Mouse (Mus musculus) myocyte (in vitro differentiated cells): ENCODE data around the gene Prox1.

Experiments
- CEBPB ChIP-seq: IDR thresholded peaks from 2 replicates; pipeline ENCODE4 v1.6.1; 2011; ENCODE audit warnings: mild to moderate bottlenecking, moderate library complexity; ENCODE audit not compliant: poor library complexity, insufficient read depth, severe bottlenecking
- E2F4 ChIP-seq: IDR thresholded peaks from one replicate; pipeline ENCODE4 v1.6.1; 2011; ENCODE audit warnings: mild to moderate bottlenecking, control low read depth, moderate library complexity; ENCODE audit not compliant: insufficient read depth
- MAX ChIP-seq: IDR thresholded peaks from one replicate; pipeline ENCODE4 v1.6.1; 2011; ENCODE audit warnings: low read depth, mild to moderate bottlenecking, control low read depth
- MYOD1 ChIP-seq, 3 experiments: IDR thresholded peaks; one replicate each; pipeline ENCODE4 v1.6.1; 2011; ENCODE audit warnings: control low read depth in 2 of 3, low read depth in 2 of 3, mild to moderate bottlenecking in 2 of 3, moderate library complexity in 1 of 3; ENCODE audit not compliant: insufficient read length in 2 of 3, control insufficient read depth in 1 of 3
- MYOG ChIP-seq, 3 experiments: IDR thresholded peaks; one replicate each; pipeline ENCODE4 v1.6.1; 2011; ENCODE audit warnings: control low read depth in 2 of 3, low read depth in 2 of 3, mild to moderate bottlenecking in 2 of 3; ENCODE audit not compliant: insufficient read length in 2 of 3, control insufficient read depth in 1 of 3, insufficient read depth in 1 of 3
- POLR2A ChIP-seq: IDR thresholded peaks from one replicate; pipeline ENCODE4 v1.6.1; 2011; ENCODE audit warnings: low read depth, mild to moderate bottlenecking, control low read depth, moderate library complexity; ENCODE audit not compliant: insufficient read length
- POLR2AphosphoS2 ChIP-seq: IDR thresholded peaks from one replicate; pipeline ENCODE4 v1.6.1; 2011; ENCODE audit warnings: low read depth, control low read depth; ENCODE audit not compliant: insufficient read length
- SRF ChIP-seq: IDR thresholded peaks from one replicate; pipeline ENCODE4 v1.6.1; 2011; ENCODE audit warnings: low read depth; ENCODE audit not compliant: control insufficient read depth, insufficient read length
- TCF3 ChIP-seq: IDR thresholded peaks from one replicate; pipeline ENCODE4 v1.6.1; 2011; ENCODE audit warnings: low read depth, control low read depth; ENCODE audit not compliant: insufficient read length
- USF1 ChIP-seq: IDR thresholded peaks from one replicate; pipeline ENCODE4 v1.6.1; 2011; ENCODE audit warnings: low read depth, mild to moderate bottlenecking, control low read depth, moderate library complexity

DNA sequence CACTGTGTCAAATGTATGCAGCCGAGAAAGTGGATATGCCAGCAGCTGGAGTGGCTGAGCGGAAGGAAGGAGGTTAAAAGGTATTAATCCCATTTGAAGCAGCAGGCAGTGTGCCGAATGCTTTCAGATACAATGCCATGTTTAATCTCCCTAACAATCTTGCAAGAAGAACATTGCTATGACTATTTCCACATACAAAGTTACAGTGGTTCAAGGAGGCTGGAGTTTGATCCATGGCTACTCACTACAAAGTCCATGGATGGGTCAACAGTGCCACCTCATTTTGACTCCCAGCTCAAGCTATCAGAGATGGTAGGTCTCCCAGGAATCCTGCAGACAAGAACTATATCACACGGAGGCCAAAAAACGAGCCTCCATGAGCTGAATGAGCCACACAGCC lies 64.5 kb downstream of the Prox1 start:
- no peak for TF ChIP-seq POLR2A
- TF ChIP-seq POLR2AphosphoS2: no peak
- TF ChIP-seq TCF3: no peak
- TF ChIP-seq E2F4: no peak
- no peak for TF ChIP-seq MYOD1 (IDR thresholded peaks at IDR 0.05; ENCODE audit: control insufficient read depth in 1 of 3, insufficient read length in 2 of 3, low read depth in 2 of 3)
- no peak for TF ChIP-seq CEBPB
- TF ChIP-seq USF1: no peak
- TF ChIP-seq MYOG (IDR thresholded peaks at IDR 0.05; ENCODE audit: control insufficient read depth in 1 of 3, insufficient read depth in 1 of 3, insufficient read length in 2 of 3, low read depth in 2 of 3): no peak
- no peak for TF ChIP-seq MAX
- no peak for TF ChIP-seq SRF
